Mouse (Mus musculus): ENCODE data around the gene Mmp14.

The Mmp14 gene

GRCm38 (mm10) chr14:54474744-54475143 is 43.3 kb downstream of the Mmp14 start:
- DNase-seq (ENCODE audit: low spot score in 2 of 2), result no peak

DNA sequence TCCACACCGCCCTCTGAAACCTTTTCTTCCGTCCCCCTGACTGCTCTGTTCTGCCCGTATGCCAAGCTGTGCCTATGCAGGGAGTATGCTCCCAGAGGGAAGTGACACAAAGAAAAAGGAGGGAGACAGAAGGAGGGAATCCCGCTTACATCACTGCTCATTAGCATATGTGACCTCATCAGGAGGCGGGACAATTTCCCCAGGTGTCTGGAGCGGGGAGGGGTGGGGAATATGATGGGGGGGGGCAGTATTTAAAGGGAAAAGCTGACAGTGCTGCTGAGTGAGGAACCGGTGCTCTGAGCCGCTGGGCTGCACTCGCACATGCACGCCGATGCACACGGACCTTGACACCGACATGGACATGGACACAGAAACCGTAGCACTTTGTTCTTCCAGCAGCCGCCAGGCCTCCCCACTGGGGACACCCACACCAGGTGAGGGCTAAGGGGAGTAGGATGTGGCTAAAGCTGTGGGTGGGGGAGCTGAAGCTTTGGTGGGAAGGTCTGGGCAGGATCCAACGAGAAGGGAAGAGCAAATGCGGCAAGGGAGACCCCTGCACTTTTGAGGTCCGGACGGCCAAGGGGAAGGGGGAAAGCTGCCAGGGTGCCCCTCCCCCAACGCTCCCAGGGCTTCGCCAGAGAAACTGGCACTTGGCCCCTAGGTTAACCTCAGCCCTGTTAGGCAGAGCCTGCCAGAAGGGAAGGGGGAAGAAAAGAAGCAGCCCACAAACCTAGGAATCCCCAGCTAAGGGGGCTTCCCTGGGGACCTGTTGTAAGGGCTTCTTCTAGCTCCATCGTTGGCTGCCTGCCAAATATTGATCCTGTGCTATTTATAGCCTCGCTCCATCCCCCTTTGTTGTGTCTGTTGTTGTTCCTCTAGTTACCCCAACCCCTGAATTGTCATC is 44.8 kb downstream of the Mmp14 start, which contains the start of gene Rem2:
Gene Rem2 (plus strand): TSS at position 160 of the 904 bp plus-strand sequence.
- peak; percentile 51 to 59 for DNase-seq (ENCODE audit: low spot score in 2 of 2)

- DNase-seq (ENCODE audit: low spot score in 2 of 2), result no peak
Observed at GRCm38 (mm10) chr14:54477172-54477909, 45.9 kb downstream of the Mmp14 start.

GRCm38 (mm10) chr14:54479451-54479920 is 48.1 kb downstream of the Mmp14 start:
- no peak for DNase-seq (ENCODE audit: low spot score in 2 of 2)

- no peak for DNase-seq (ENCODE audit: low spot score in 2 of 2)
Observed at GRCm38 (mm10) chr14:54480673-54481072, 49.3 kb downstream of the Mmp14 start.

GRCm38 (mm10) chr14:54481402-54481801 is 50.0 kb downstream of the Mmp14 start:
- no peak for DNase-seq (ENCODE audit: low spot score in 2 of 2)

DNA sequence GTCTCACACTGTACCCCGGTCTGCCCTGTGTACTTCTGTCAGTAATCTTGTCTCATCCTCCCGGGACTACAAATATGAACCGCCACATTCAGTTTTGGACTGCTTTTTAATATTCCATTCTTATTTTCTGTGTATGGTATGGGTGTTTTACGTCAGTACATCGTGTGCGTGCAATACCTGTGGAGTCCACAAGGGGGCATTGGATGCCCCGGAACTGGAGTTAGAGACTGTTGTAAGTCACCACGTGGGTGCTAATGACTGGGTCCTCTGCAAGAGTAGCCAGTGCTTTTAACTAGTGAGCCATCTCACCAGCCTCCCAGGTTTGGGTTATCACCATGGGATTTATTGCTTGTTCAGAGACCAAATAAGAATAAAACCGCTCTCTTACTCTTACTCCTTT is 51.1 kb downstream of the Mmp14 start:
- no peak for DNase-seq (ENCODE audit: low spot score in 2 of 2)

DNA sequence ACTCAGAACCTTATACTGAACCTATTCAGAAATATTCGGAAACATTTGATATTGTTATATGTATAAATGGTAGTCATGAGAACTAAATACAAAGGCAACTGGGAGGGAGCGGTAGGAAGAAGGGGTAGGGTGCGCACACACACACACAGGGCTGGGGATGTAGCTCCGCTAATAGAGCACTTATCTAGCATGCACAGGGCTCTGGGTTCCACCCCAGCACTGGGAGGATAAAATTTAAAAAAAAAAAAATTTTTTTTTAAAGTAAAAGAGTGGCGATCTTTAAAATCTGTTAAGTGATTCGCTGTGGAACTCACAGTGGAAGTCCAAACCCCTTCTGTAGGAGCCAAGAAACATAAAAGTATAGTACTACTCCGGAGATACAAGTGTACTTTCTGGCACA is 54.5 kb downstream of the Mmp14 start:
- DNase-seq (ENCODE audit: low spot score in 2 of 2), result no peak

DNA sequence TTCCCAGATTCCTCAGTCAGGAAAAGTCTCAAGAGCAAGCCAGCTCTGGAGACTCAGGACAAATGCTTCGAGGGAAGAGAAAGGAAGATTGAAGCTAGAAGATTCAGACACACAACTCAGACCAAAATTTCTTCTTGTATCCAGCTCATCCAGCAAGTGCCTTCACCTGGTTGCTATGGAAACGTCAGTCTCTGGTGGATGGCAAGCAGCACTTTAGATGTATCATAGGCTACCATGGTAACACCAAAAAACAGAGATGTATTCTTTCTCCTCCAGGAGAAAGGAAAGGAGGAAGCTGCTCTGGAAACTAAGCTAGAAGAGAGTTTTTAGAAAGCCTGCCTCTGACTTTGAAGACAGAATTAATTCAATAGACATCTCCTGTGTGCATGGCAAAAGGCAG is 56.3 kb downstream of the Mmp14 start:
- no peak for DNase-seq (ENCODE audit: low spot score in 2 of 2)

DNA sequence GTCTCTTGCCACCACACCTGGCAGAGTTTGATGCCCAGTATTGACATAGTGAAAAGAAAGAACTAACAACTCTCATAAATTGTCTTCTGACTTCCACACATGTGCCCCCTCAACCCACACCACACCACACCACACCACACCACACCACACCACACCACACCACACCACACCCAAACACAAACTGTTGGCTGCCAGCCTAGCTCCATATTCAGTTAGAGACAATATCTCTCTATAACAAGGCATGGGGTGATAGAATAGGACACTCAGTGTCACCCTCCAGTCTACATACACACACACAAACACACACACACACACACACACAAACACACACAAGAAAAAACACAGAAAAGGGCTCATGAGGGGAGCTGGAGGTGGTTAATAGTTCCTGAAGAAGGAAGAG is 56.9 kb downstream of the Mmp14 start:
- no peak for DNase-seq (ENCODE audit: low spot score in 2 of 2)

GRCm38 (mm10) chr14:54492345-54493131 is 61.1 kb downstream of the Mmp14 start:
- DNase-seq (ENCODE audit: low spot score in 2 of 2), result no peak

DNA sequence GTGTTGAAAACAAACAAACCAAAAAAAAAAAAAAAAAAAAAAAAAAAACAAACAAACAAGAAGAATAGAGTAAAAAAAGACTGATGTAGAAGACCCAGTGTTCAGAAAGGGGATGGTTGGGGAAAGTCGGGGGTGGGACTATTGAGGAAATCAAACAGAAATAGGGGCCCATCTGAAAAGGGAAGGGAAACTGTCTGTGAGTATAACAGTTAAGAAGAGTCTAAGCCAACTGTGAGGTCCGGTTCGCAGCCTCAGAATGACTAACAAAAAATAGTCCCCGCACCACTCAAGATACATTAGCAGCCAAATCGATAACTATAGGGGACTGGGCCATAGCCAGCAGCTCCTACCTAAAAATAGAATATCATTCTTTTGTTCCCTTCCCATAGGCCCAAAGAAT is 61.8 kb downstream of the Mmp14 start:
- DNase-seq (ENCODE audit: low spot score in 2 of 2), result no peak

GRCm38 (mm10) chr14:54494234-54494633 is 62.8 kb downstream of the Mmp14 start:
- DNase-seq (ENCODE audit: low spot score in 2 of 2), result peak in 1 of 2 experiments; percentile 55
